Mouse (Mus musculus): ENCODE measurements around the gene Flot1.

- TF ChIP-seq CTCF (IDR thresholded peaks at IDR 0.05; ENCODE audit: low read depth) (0 out of 2 replicates have a peak, but pooled peaks have one; percentile 10), EP300 (optimal IDR thresholded peaks at IDR 0.05) (no peak)
Measured at GRCm38 (mm10) chr17:35838122-35838544, 15.1 kb downstream of the Flot1 start, which contains the start of gene Tubb5.

Measured in stomach, postnatal 0 days (tissue).